Mouse (Mus musculus) hindbrain, embryonic 15.5 days (tissue): ENCODE measurements around the gene Rnf145. TPM values are rescaled to one million over a fixed set of nuclear protein-coding genes. Genes with fewer than 3 reads are reported as not detected.

Experiments
- ATAC-seq: fragments of 200-750 bp; cut with Nextera tagmentation; 2 replicates; pipeline ENCODE4 v1.8.0; 2017; ENCODE audit warnings: low read depth, moderate number of reproducible peaks, moderate TSS enrichment; ENCODE audit not compliant: low FRiP score
- H3K27ac ChIP-seq: fragments of 300-500 bp; sonication (generic); replicated peaks from 2 replicates; pipeline ENCODE4 v1.5.1; 2015; ENCODE audit warnings: mild to moderate bottlenecking, inconsistent platforms
- H3K27me3 ChIP-seq: fragments of 300-500 bp; sonication (generic); 2 replicates; pipeline ENCODE4 v1.6.1; 2015; ENCODE audit warnings: control low read depth, inconsistent platforms
- H3K36me3 ChIP-seq: fragments of 300-500 bp; sonication (generic); 2 replicates; pipeline ENCODE4 v1.6.1; 2015; ENCODE audit warnings: control low read depth, inconsistent platforms
- H3K4me1 ChIP-seq: fragments of 300-500 bp; sonication (generic); replicated peaks from 2 replicates; pipeline ENCODE4 v1.6.1; 2015; ENCODE audit warnings: control low read depth, inconsistent platforms
- H3K4me2 ChIP-seq: fragments of 300-500 bp; sonication (generic); 2 replicates; pipeline ENCODE4 v1.6.1; 2015; ENCODE audit warnings: moderate library complexity, mild to moderate bottlenecking, inconsistent platforms
- H3K4me3 ChIP-seq: fragments of 300-500 bp; sonication (generic); 2 replicates; pipeline ENCODE4 v1.5.1; 2015; ENCODE audit warnings: mild to moderate bottlenecking, inconsistent platforms
- H3K9ac ChIP-seq: fragments of 300-500 bp; sonication (generic); 2 replicates; pipeline ENCODE4 v1.6.1; 2015; ENCODE audit warnings: inconsistent platforms
- H3K9me3 ChIP-seq: fragments of 300-500 bp; sonication (generic); 2 replicates; pipeline ENCODE4 v1.6.1; 2016; ENCODE audit warnings: control low read depth, inconsistent platforms
- WGBS: fragments of 180-500 bp; shearing (Covaris S2); methylation state at CpG from one replicate; pipeline ENCODE4 v1.1.7; 2015; 5-methylcytosine and 5-hydroxymethylcytosine counted together
- polyA plus RNA-seq: library from polyadenylated mRNA; unstranded; fragments of >200 nt; fragmentation: Nextera tagmentation; extraction: Ambion mirVana; gene quantifications from 2 replicates; pipeline ENCODE4 v1.2.1, GENCODE M21; 2015

Gene Rnf145
- polyA plus RNA-seq, 1 experiment from 2014 or later = 119 TPM

DNA sequence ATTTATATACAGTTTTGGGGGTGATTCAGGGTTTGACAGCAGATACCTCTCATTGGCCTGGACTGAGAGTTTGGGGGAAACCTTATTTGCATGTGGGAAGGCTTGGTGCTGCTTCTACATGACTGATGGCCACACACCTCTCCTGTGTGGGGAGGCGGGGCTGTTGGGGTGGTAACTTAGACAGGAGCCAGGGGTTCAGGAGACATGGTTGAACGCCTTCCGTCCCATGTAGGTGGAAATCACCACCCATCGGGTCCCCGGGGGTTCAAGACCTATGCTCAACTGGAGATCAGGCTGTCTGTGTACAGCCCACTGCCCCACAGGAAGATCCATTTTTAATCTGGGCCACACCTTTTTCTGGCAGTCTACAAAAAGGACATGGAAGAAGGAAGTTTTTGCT lies 56.1 kb downstream of the Rnf145 start:
- H3K9me3 ChIP-seq = no peaks in the 10 kb centered on the region
- H3K4me3 ChIP-seq = no peak overlapping the region
- H3K27me3 ChIP-seq = no peaks in the 10 kb centered on the region
- no peak for ATAC-seq
- H3K36me3 ChIP-seq = 0 out of 2 replicates have a peak, but pooled peaks cover under 1% of the 10 kb centered on the region
- no peak overlapping the region for H3K9ac ChIP-seq
- no peaks in the 10 kb centered on the region for H3K4me1 ChIP-seq
- no peak overlapping the region for H3K4me2 ChIP-seq
- WGBS = 97% methylated on average over 5 of the region's 5 CpGs
- H3K27ac ChIP-seq = no peak overlapping the region

DNA sequence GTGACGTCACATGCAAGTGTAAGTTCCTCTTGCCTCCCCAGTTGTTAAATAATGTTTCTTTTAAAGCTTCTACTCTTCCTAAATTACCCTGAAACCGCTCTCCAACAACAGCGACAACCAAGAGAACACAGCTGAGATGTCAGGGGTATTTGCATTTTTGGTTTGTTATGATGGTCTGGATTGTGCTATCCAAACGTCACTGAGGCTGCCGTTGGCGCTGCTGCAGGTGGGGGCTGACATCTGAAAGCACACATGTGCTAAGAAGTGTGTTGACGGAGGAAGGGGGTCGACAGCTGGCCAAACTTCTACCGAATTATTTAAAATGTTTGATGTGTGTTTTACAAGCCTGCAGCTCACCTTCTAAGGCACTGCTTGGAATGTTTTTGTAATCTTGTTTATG lies 59.1 kb downstream of the Rnf145 start:
- no peak overlapping the region for H3K27ac ChIP-seq
- H3K4me2 ChIP-seq = no peak overlapping the region
- H3K9ac ChIP-seq = no peak overlapping the region
- H3K9me3 ChIP-seq = no peaks in the 10 kb centered on the region
- no peaks in the 10 kb centered on the region for H3K27me3 ChIP-seq
- no peaks in the 10 kb centered on the region for H3K4me1 ChIP-seq
- 89% methylated on average over 9 of the region's 9 CpGs for WGBS
- no peak overlapping the region for H3K4me3 ChIP-seq
- no peak for ATAC-seq
- H3K36me3 ChIP-seq = no peaks in the 10 kb centered on the region

GRCm38 (mm10) chr11:44581277-44581683 lies 62.5 kb downstream of the Rnf145 start:
- Histone ChIP-seq H3K4me1 (0 out of 2 replicates have a peak, but pooled peaks cover 2% of the 10 kb centered on the region), H3K4me3 (no peak overlapping the region), H3K9ac (no peak overlapping the region), H3K9me3 (no peaks in the 10 kb centered on the region), H3K27ac (no peak overlapping the region), H3K36me3 (no peaks in the 10 kb centered on the region), H3K27me3 (no peaks in the 10 kb centered on the region), H3K4me2 (no peak overlapping the region)
- WGBS = 32% methylated on average over 11 of the region's 11 CpGs
- no peak for ATAC-seq

GRCm38 (mm10) chr11:44586047-44586696 lies 67.4 kb downstream of the Rnf145 start:
- Histone ChIP-seq H3K27ac (no peak overlapping the region), H3K9ac (no peak overlapping the region), H3K27me3 (no peaks in the 10 kb centered on the region), H3K4me2 (no peak overlapping the region), H3K36me3 (no peaks in the 10 kb centered on the region), H3K4me3 (no peak overlapping the region), H3K9me3 (no peaks in the 10 kb centered on the region), H3K4me1 (0 out of 2 replicates have a peak, but pooled peaks cover 2% of the 10 kb centered on the region)
- 14% methylated on average over 3 of the region's 3 CpGs for WGBS
- peak; percentile 59; the same call in 1 of the 2 replicates for ATAC-seq

GRCm38 (mm10) chr11:44593016-44593415 lies 74.3 kb downstream of the Rnf145 start:
- Histone ChIP-seq H3K36me3 (no peaks in the 10 kb centered on the region), H3K4me2 (no peak overlapping the region), H3K27ac (no peak overlapping the region), H3K9me3 (no peaks in the 10 kb centered on the region), H3K9ac (no peak overlapping the region), H3K27me3 (no peaks in the 10 kb centered on the region), H3K4me3 (no peak overlapping the region), H3K4me1 (no peaks in the 10 kb centered on the region)
- no peak for ATAC-seq
- 94% methylated on average over 6 of the region's 6 CpGs for WGBS

GRCm38 (mm10) chr11:44594768-44595167 lies 76.0 kb downstream of the Rnf145 start:
- Histone ChIP-seq H3K9ac (no peak overlapping the region), H3K4me3 (no peak overlapping the region), H3K36me3 (no peaks in the 10 kb centered on the region), H3K27ac (no peak overlapping the region), H3K4me2 (no peak overlapping the region), H3K27me3 (no peaks in the 10 kb centered on the region), H3K4me1 (no peaks in the 10 kb centered on the region), H3K9me3 (no peaks in the 10 kb centered on the region)
- ATAC-seq = no peak
- 85% methylated on average over 3 of the region's 3 CpGs for WGBS

- Histone ChIP-seq H3K4me3 (no peak overlapping the region), H3K9ac (no peak overlapping the region), H3K4me1 (peaks cover 9% of the 10 kb centered on the region), H3K27me3 (no peaks in the 10 kb centered on the region), H3K9me3 (no peaks in the 10 kb centered on the region), H3K36me3 (no peaks in the 10 kb centered on the region), H3K4me2 (no peak overlapping the region), H3K27ac (no peak overlapping the region)
- ATAC-seq = no peak
- WGBS = 83% methylated on average over 8 of the region's 8 CpGs
Measured at GRCm38 (mm10) chr11:44606881-44607280, 88.1 kb downstream of the Rnf145 start.

DNA sequence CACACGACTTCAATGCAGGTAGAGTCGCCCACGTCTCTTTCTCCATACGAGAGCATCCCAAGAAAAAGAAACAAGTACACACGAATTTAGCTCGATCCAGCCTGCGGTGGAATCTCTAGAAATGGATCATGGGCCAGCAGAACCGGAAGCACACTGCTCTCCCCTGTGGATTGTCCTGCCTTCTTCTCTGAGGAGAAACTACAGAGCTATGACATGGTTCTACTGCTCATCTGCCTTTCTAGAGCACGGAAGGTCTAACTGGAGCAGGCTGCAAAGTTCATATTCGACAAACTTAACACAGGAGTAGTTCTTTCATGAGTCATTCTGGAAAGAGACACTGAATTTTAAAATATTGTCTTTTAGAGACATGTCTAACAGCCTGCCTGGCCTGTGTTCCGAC lies 89.9 kb downstream of the Rnf145 start:
- Histone ChIP-seq H3K4me2 (no peak overlapping the region), H3K9me3 (no peaks in the 10 kb centered on the region), H3K4me3 (no peak overlapping the region), H3K9ac (no peak overlapping the region), H3K4me1 (peaks cover 27% of the 10 kb centered on the region), H3K27me3 (peaks cover 9% of the 10 kb centered on the region; the same call in 1 of the 2 replicates), H3K36me3 (no peaks in the 10 kb centered on the region), H3K27ac (no peak overlapping the region)
- 81% methylated on average over 11 of the region's 11 CpGs for WGBS
- ATAC-seq = no peak

- Histone ChIP-seq H3K9ac (peak overlapping the region; percentile 42), H3K4me1 (peaks cover 29% of the 10 kb centered on the region), H3K27ac (peak overlapping the region; percentile 65)
Measured at GRCm38 (mm10) chr11:44610971-44611781, 92.4 kb downstream of the Rnf145 start.

DNA sequence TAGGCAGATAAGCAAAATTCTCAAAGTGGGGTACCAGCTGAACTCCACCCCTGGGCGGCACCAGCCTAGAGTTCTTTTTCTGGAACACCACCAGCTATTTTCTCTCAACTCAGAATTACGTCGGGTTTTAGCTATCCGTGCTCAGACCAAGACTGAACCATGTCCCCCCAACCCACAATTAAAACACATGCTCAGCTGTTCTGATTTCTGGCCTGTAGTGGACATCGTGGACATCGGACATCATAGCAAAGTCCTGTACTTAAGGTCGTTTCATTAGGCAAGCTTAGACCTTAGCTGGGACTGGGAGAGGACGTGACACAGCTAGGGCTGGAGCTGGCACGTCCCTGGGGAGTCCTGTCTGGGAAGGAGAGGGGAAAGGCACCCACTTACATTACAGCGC lies 93.4 kb downstream of the Rnf145 start:
- no peaks in the 10 kb centered on the region for H3K36me3 ChIP-seq
- peak overlapping the region; percentile 84 for H3K4me2 ChIP-seq
- H3K27me3 ChIP-seq = peaks cover 14% of the 10 kb centered on the region; the same call in 1 of the 2 replicates
- WGBS = 6% methylated on average over 10 of the region's 10 CpGs
- no peak overlapping the region for H3K27ac ChIP-seq
- no peak for ATAC-seq
- H3K4me3 ChIP-seq = no peak overlapping the region
- H3K4me1 ChIP-seq = peaks cover 35% of the 10 kb centered on the region
- no peaks in the 10 kb centered on the region for H3K9me3 ChIP-seq
- no peak overlapping the region for H3K9ac ChIP-seq

More at GRCm38 (mm10) chr11:44610971-44611781, 92.4 kb downstream of the Rnf145 start:
- under 1% methylated on average over 45 of the region's 45 CpGs for WGBS
- H3K27me3 ChIP-seq = peaks cover 14% of the 10 kb centered on the region; the same call in 1 of the 2 replicates
- peak; percentile 90 for ATAC-seq
- no peaks in the 10 kb centered on the region for H3K9me3 ChIP-seq
- peak overlapping the region; percentile 84 for H3K4me2 ChIP-seq
- H3K4me3 ChIP-seq = peak overlapping the region; percentile 40
- no peaks in the 10 kb centered on the region for H3K36me3 ChIP-seq

DNA sequence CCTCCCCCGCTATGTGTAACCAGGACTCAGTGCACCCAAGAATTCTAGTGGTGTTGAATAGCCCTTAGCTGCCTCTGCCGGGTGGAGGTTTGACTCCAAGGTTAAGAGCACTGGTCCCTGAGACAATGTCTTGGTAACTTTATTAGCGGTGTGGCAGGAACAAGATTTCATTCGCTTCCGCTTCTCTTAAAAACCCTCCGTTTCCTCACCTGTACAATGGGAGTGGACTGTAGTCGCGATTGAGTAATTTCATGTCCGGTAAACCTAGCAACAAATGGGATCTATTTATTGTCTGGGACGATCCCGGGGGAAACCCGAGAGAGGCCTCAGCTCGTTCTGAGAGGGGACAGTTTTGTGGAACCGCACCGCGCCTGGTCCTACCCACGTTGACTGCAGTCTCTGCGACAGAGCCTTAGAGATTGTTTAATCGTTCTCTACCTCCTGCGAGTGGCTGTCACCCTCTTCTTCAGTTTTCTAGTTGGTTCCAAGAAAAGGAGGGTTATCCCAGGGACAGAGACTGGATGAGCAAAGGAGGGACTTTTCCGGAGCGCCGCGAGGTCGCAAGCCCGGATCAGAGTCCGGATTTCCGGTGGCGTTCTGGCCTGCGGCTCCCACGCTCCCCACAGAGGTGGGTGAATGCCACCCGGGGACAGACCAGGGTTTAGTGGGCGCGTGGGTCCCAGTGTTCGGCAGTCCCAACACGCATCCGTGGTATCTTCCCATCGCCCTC lies 94.1 kb downstream of the Rnf145 start:
- ATAC-seq = no peak
- WGBS = 2% methylated on average over 38 of the region's 38 CpGs
- Histone ChIP-seq H3K27ac (no peak overlapping the region), H3K4me3 (peak overlapping the region; percentile 39), H3K4me1 (peaks cover 35% of the 10 kb centered on the region), H3K9ac (peak overlapping the region; percentile 45), H3K36me3 (no peaks in the 10 kb centered on the region), H3K27me3 (peaks cover 14% of the 10 kb centered on the region; the same call in 1 of the 2 replicates), H3K9me3 (no peaks in the 10 kb centered on the region), H3K4me2 (peak overlapping the region; percentile 84)
